Mouse (Mus musculus): ENCODE measurements around the gene Fkbp5.

- TF ChIP-seq POLR2A (IDR thresholded peaks at IDR 0.05; ENCODE audit: low read depth, low read length) (no peak), CTCF (IDR thresholded peaks at IDR 0.05; ENCODE audit: extremely low read depth, insufficient read depth, insufficient read length, insufficient replicate concordance) (no peak)
Measured at GRCm38 (mm10) chr17:28523355-28524008, 6.2 kb upstream of the Fkbp5 start.

Measured in spleen, adult 2 months (tissue).